Mouse (Mus musculus) skeletal muscle tissue, adult 2 months (tissue): ENCODE measurements around the gene Tor4a.

Experiments used
- DNase-seq: peaks from one replicate; pipeline ENCODE4 v3.0.0-alpha.2; 2012; ENCODE audit warnings: low read depth, low spot score

Gene Tor4a

GRCm38 (mm10) chr2:25186575-25186930 is 10.1 kb downstream of the Tor4a start:
- no peak for DNase-seq

GRCm38 (mm10) chr2:25185625-25186574 is 10.8 kb downstream of the Tor4a start:
- no peak for DNase-seq

- DNase-seq: no peak
Measured at GRCm38 (mm10) chr2:25184496-25184895, 12.2 kb downstream of the Tor4a start.

GRCm38 (mm10) chr2:25183336-25183735 is 13.3 kb downstream of the Tor4a start:
- no peak for DNase-seq

- DNase-seq: no peak
Measured at GRCm38 (mm10) chr2:25182664-25183063, 14.0 kb downstream of the Tor4a start.

GRCm38 (mm10) chr2:25181891-25182397 is 14.7 kb downstream of the Tor4a start:
- DNase-seq: no peak

GRCm38 (mm10) chr2:25180973-25181890 is 15.5 kb downstream of the Tor4a start:
- no peak for DNase-seq

- DNase-seq: peak; percentile 77
Measured at GRCm38 (mm10) chr2:25180478-25180903, 16.2 kb downstream of the Tor4a start, which contains the start of gene Nrarp. Gene Nrarp, plus strand, starts transcription at chr2:25180758.

- DNase-seq: no peak
Measured at GRCm38 (mm10) chr2:25179566-25180217, 17.0 kb downstream of the Tor4a start.

GRCm38 (mm10) chr2:25178285-25178972 is 18.3 kb downstream of the Tor4a start:
- DNase-seq: no peak

GRCm38 (mm10) chr2:25177685-25178084 is 19.0 kb downstream of the Tor4a start:
- no peak for DNase-seq

GRCm38 (mm10) chr2:25177076-25177475 is 19.6 kb downstream of the Tor4a start:
- DNase-seq: no peak

GRCm38 (mm10) chr2:25176573-25176972 is 20.1 kb downstream of the Tor4a start:
- no peak for DNase-seq

- DNase-seq: no peak
Measured at GRCm38 (mm10) chr2:25175690-25176078, 21.0 kb downstream of the Tor4a start.

GRCm38 (mm10) chr2:25174866-25175689 is 21.6 kb downstream of the Tor4a start:
- DNase-seq: no peak

GRCm38 (mm10) chr2:25173821-25174220 is 22.9 kb downstream of the Tor4a start:
- DNase-seq: no peak

- DNase-seq: no peak
Measured at GRCm38 (mm10) chr2:25172629-25173028, 24.1 kb downstream of the Tor4a start.

- no peak for DNase-seq
Measured at GRCm38 (mm10) chr2:25171769-25172153, 24.9 kb downstream of the Tor4a start.

- no peak for DNase-seq
Measured at GRCm38 (mm10) chr2:25171101-25171768, 25.5 kb downstream of the Tor4a start.
